Mouse (Mus musculus) intestine, postnatal 0 days (tissue): ENCODE measurements at regions not wholly inside any gene's neighbourhood (a gene's known extent, or its start where the extent isn't known, plus 50 kb on each side); places are given as distances from the start of the nearest gene placed in this dataset.

Source experiments
- ATAC-seq: fragments of 200-750 bp; cut with Nextera tagmentation; 2 replicates; pipeline ENCODE4 v1.8.0; 2017; ENCODE audit warnings: mild to moderate bottlenecking, moderate TSS enrichment, moderate library complexity
- H3K27ac ChIP-seq: fragments of 300-500 bp; sonication (generic); 2 replicates; pipeline ENCODE4 v1.5.1; 2014; ENCODE audit warnings: mild to moderate bottlenecking, low read depth, low read length, moderate library complexity
- H3K27me3 ChIP-seq: fragments of 300-500 bp; sonication (generic); replicated peaks from 2 replicates; pipeline ENCODE4 v1.6.1; 2014; ENCODE audit warnings: low read length, mixed read lengths; ENCODE audit not compliant: control insufficient read depth, insufficient read depth
- H3K36me3 ChIP-seq: fragments of 300-500 bp; sonication (generic); 2 replicates; pipeline ENCODE4 v1.6.1; 2014; ENCODE audit warnings: mild to moderate bottlenecking, moderate library complexity; ENCODE audit not compliant: control insufficient read depth, insufficient read depth
- H3K4me1 ChIP-seq: fragments of 300-500 bp; sonication (generic); replicated peaks from 2 replicates; pipeline ENCODE4 v1.6.1; 2014; ENCODE audit warnings: antibody characterized with exemption, low read length, mixed read lengths; ENCODE audit not compliant: control insufficient read depth, insufficient read depth
- H3K4me2 ChIP-seq: fragments of 300-500 bp; sonication (generic); replicated peaks from 2 replicates; pipeline ENCODE4 v1.6.1; 2014; ENCODE audit warnings: low read depth, mild to moderate bottlenecking, moderate library complexity
- H3K4me3 ChIP-seq: fragments of 300-500 bp; sonication (generic); 2 replicates; pipeline ENCODE4 v1.5.1; 2014; ENCODE audit warnings: low read depth, low read length
- H3K9ac ChIP-seq: fragments of 300-500 bp; sonication (generic); 2 replicates; pipeline ENCODE4 v1.6.1; 2014; ENCODE audit warnings: mild to moderate bottlenecking, low read depth, low read length
- H3K9me3 ChIP-seq: fragments of 300-500 bp; sonication (generic); 2 replicates; pipeline ENCODE4 v1.6.1; 2016; ENCODE audit warnings: mixed run types; ENCODE audit not compliant: control insufficient read depth
- CTCF ChIP-seq: sonication (generic); IDR thresholded peaks from 2 replicates; pipeline ENCODE4 v1.5.1; 2016; ENCODE audit warnings: low read depth, mild to moderate bottlenecking, control low read depth, antibody characterized with exemption, moderate library complexity
- WGBS: fragments of 180-500 bp; shearing (Covaris S2); extraction: QIAGEN DNeasy Blood & Tissue Kit; methylation state at CpG from one replicate; pipeline ENCODE4 v1.1.7; 2014; 5-methylcytosine and 5-hydroxymethylcytosine counted together

GRCm38 (mm10) chr5:126816069-126816468 lies 425.5 kb upstream of the Tmem132c start:
- Histone ChIP-seq H3K4me3 (no peak overlapping the region), H3K36me3 (no peaks in the 10 kb centered on the region), H3K9me3 (peaks cover 4% of the 10 kb centered on the region; the same call in 1 of the 2 replicates), H3K4me2 (no peak overlapping the region), H3K9ac (no peak overlapping the region), H3K27ac (no peak overlapping the region), H3K27me3 (no peaks in the 10 kb centered on the region), H3K4me1 (no peaks in the 10 kb centered on the region)
- TF ChIP-seq CTCF, result no peak
- no peak for ATAC-seq

DNA sequence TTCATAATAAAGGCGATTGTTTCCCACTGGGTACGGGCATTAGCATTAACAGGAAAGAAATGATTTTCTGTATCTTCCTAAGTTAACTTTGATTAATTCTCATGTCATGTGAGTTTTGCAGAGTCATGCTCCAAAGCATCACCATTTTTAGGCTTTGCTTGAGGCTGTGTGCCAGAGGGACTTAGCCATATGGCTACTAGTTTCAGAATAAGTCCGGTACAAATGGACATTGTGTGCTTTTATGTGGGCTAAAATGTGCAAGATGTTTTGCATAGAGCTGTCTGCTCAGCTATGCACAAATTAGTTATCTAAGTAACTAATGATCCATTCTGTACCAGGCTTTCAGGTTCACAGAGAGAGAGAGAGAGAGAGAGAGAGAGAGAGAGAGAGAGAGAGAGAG lies 406.2 kb upstream of the Tmem132c start:
- TF ChIP-seq CTCF, result no peak
- H3K9ac ChIP-seq, result no peak overlapping the region
- H3K36me3 ChIP-seq, result no peaks in the 10 kb centered on the region
- no peak for ATAC-seq
- no peaks in the 10 kb centered on the region for H3K4me1 ChIP-seq
- no peak overlapping the region for H3K4me2 ChIP-seq
- H3K27ac ChIP-seq, result no peak overlapping the region
- no peak overlapping the region for H3K4me3 ChIP-seq
- no peaks in the 10 kb centered on the region for H3K27me3 ChIP-seq
- 0 out of 2 replicates have a peak, but pooled peaks cover 3% of the 10 kb centered on the region for H3K9me3 ChIP-seq
- WGBS, result 95% methylated on average over 3 of the region's 3 CpGs

DNA sequence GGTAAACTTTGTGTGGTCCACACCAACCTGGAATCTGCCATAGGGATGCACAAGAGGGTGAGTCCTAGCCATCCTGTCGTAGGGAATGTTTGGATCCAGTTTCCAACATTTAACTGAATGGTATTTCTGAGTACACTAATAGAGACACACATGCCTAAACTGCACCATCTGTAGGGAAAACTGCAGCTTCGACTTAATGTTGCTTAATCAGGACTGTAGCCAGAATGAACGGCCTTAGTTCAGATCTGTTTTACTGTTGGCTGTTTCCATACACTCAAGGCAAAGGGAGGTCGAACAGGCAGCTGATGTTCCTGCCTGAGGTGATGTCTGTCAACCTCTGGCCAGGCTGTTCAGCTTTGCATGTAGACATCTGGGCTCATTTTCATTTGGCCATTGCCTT lies 399.0 kb upstream of the Tmem132c start:
- ATAC-seq, result no peak
- no peak overlapping the region for H3K4me3 ChIP-seq
- no peak overlapping the region for H3K27ac ChIP-seq
- no peaks in the 10 kb centered on the region for H3K9me3 ChIP-seq
- no peaks in the 10 kb centered on the region for H3K27me3 ChIP-seq
- no peak for TF ChIP-seq CTCF
- no peaks in the 10 kb centered on the region for H3K36me3 ChIP-seq
- no peak overlapping the region for H3K9ac ChIP-seq
- 68% methylated on average over 4 of the region's 4 CpGs for WGBS
- H3K4me2 ChIP-seq, result no peak overlapping the region
- no peaks in the 10 kb centered on the region for H3K4me1 ChIP-seq

DNA sequence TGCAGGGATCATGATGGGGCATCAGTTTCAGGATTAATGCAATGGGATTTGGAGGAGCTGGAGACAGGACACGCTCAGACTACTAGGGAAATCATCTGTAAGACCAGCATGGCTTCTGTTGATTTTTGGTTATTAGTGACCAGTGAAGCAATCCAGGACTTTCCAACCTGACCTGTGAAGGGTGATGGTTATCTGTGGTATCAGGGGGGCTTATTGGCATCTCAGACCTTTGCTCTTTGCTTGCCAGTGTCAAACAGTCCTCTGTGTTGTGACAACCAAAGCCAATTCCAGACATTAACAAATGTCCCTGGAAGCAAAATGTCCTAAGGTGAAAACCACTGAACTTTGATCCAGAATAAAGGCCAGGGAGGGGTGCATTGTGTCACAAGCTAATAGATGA lies 379.5 kb upstream of the Tmem132c start:
- TF ChIP-seq CTCF, result no peak
- 81% methylated on average over 1 of the region's 1 CpGs for WGBS
- no peak overlapping the region for H3K9ac ChIP-seq

DNA sequence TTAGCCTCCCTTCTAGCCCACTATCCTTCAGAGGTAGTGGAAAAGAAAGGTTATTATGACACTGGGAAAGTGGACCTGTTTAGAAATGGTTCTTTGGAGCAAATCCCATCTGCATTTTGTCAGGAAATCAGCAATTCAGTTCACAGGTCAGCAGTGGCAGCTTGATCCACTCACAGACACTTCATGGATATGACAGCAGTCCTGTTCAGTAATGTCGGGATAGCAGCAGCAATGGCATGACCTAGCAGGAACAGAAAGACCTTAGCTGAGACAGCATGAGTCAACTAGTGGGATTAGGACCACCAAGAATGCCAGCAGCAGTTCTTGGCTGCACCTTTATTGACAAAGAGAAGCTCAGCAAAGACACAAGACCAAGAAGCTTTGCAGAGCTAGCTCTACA lies 365.8 kb upstream of the Tmem132c start:
- no peak for TF ChIP-seq CTCF
- Histone ChIP-seq H3K27me3 (no peaks in the 10 kb centered on the region), H3K4me3 (no peak overlapping the region), H3K36me3 (no peaks in the 10 kb centered on the region), H3K9me3 (0 out of 2 replicates have a peak, but pooled peaks cover 2% of the 10 kb centered on the region), H3K27ac (no peak overlapping the region), H3K4me2 (no peak overlapping the region), H3K9ac (no peak overlapping the region), H3K4me1 (no peaks in the 10 kb centered on the region)
- no peak for ATAC-seq
- WGBS, result 88% methylated on average over 1 of the region's 1 CpGs

More for the DNA sequence above, 379.5 kb upstream of the Tmem132c start:
- no peak overlapping the region for H3K4me2 ChIP-seq
- ATAC-seq, result no peak
- 0 out of 2 replicates have a peak, but pooled peaks cover 2% of the 10 kb centered on the region for H3K9me3 ChIP-seq
- no peak overlapping the region for H3K27ac ChIP-seq
- no peaks in the 10 kb centered on the region for H3K4me1 ChIP-seq
- H3K36me3 ChIP-seq, result no peaks in the 10 kb centered on the region
- no peak overlapping the region for H3K4me3 ChIP-seq
- H3K27me3 ChIP-seq, result no peaks in the 10 kb centered on the region

- Histone ChIP-seq H3K27me3 (no peaks in the 10 kb centered on the region), H3K4me2 (no peak overlapping the region), H3K27ac (no peak overlapping the region), H3K4me1 (no peaks in the 10 kb centered on the region), H3K9ac (no peak overlapping the region), H3K4me3 (no peak overlapping the region), H3K9me3 (0 out of 2 replicates have a peak, but pooled peaks cover 3% of the 10 kb centered on the region), H3K36me3 (no peaks in the 10 kb centered on the region)
- 63% methylated on average over 1 of the region's 1 CpGs for WGBS
- no peak for ATAC-seq
- no peak for TF ChIP-seq CTCF
Observed at GRCm38 (mm10) chr5:126890710-126891109, 350.9 kb upstream of the Tmem132c start.

- no peak for TF ChIP-seq CTCF
- Histone ChIP-seq H3K9ac (no peak overlapping the region), H3K4me3 (no peak overlapping the region), H3K27me3 (no peaks in the 10 kb centered on the region), H3K27ac (no peak overlapping the region), H3K4me2 (no peak overlapping the region), H3K36me3 (no peaks in the 10 kb centered on the region), H3K4me1 (no peaks in the 10 kb centered on the region), H3K9me3 (0 out of 2 replicates have a peak, but pooled peaks cover 3% of the 10 kb centered on the region)
- WGBS, result 88% methylated on average over 4 of the region's 4 CpGs
- ATAC-seq, result no peak
Observed at GRCm38 (mm10) chr5:126893063-126893462, 348.5 kb upstream of the Tmem132c start.
